Mouse (Mus musculus) spleen, postnatal 4 days (tissue): ENCODE measurements around the gene Fam234b.

Experiments
- DNase-seq, 2 experiments: peaks; one replicate each; pipeline ENCODE4 v3.0.0; 2022; ENCODE audit warnings: low spot score in 2 of 2

The Fam234b gene

DNA sequence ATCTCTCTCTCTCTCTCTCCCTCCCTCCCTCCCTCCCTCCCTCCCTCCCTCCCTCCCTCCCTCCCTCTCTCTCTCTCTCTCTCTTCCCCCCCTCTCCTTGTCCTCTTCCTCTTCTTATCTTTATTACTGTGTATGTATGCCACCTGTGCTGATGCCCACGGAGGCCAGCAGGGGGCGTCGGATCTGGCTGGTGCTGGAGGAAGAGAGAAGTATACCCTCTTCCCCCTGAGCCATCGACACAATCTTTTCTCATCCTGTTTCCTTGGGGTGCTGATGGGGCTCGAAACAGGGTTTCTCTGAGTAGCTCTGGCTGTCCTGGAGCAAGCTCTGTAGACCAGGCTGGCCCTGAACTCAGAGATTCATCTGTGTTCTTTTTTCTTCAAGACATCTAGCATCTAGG lies 14.9 kb upstream of the Fam234b start:
- DNase-seq, result peak; percentile 56 to 79

DNA sequence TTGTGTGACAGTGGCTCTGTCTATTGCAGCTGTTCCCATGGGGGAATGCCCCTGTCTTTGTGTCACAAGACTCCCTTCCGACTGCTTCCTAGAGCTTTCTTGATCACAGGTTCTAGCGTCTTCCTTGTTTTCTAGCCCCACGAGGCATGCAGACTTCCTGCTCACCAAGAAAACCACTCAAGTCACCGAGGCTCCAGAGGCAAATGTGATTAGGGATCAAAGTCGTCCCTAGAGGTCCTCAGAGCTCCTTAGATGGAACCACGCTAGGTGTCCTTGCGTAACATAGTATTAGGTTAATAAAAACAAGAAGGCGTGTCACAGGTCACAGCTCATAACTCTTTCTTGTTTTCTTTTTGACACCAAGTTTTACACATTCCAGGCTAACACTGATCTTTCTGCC lies 13.8 kb upstream of the Fam234b start:
- no peak for DNase-seq

DNA sequence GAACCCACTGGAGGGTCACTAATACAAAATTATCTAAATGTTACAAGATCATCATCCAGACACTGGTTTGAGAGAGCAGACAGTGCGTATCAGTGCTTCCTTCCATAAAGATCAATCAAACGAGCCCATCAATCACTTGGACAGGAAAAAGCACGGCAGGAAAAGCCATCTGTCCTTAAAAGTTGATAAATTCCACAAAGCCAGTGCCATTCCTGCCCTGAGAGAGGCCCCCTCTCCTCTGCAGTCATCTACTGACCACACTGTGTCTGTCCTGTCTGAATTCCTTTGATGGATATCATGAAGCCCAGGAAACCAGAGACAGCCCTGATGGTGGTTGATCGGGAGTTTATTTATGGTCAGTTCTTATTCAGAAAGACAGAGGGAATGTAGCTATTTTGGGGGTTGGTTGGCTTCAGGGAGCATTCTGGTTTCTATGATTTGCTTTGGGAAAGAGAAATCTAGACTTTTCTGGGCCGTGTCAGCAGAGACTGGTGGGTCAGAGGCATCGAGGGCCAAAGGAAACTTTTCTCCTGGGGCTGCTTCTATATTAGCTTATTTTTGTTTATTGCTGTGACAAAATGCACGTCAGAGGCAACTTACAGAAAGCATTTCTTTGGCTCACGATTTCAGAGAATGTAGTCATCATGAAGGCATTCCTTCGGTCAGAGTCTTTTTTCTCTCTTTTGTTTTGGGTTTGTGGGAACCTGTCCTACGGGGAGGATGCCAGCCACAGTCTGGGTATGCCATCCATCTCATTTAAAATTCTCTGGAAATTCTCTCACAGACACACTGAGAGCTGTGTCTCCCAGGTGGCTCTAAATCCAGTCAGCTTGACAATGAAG lies 10.5 kb upstream of the Fam234b start:
- no peak for DNase-seq

DNA sequence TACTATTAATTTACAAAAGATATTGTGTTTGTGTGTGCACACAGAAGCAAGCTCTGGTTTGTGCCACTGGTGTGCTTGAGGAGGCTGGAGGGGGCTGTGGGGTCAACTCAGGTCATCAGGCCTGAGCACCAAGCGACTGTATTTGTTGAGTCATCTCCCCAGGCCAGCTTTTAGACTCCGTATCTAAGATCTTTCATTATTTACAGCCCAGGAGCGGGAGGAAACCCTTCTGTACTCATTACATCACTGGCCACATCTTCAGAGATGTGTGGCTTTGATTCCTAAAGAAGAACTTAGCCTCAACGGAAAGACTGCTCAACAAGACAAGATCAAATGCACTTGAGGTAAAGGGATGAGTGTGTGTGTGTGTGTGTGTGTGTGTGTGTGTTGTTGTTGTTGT lies 9.1 kb upstream of the Fam234b start:
- no peak for DNase-seq

DNA sequence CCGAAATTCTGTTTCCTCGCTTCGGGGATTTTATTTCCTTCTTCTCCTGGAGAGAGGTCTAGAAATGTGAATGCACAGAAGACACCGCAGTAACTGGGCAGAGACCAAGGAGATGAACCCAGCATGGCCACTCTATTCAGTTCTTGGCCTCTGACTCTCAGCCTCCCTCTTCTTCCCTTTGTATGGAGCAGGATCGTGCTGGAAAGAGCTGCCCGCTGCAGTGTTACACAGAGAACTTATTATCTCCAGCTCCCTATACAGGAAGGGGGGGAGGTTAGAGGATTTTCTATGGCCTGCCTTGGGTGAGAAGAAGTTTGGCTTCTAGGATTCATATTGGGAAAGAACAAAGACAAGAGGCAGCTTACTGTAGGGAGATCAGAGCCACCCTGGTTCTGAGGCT lies 7.7 kb upstream of the Fam234b start:
- no peak for DNase-seq

DNA sequence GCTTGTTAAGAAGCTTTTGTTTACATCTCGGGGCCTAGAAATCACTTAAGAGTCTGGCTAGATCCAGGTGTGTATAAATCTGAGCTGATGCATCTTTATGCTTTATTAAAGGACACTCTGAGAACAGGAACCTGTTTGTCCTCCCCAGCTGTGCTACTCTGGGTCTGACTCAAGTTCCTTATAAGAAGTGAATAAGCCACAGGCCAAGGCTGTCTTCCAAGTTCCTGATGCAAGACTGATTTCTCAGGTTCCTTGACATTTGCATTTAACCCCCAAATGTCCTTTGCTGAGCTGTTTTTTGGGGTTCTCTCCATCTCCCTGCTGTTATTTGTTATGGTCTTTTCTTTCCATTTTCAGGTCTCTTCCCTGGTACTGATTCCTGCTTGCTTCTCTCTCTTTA lies 5.9 kb upstream of the Fam234b start:
- no peak for DNase-seq

DNA sequence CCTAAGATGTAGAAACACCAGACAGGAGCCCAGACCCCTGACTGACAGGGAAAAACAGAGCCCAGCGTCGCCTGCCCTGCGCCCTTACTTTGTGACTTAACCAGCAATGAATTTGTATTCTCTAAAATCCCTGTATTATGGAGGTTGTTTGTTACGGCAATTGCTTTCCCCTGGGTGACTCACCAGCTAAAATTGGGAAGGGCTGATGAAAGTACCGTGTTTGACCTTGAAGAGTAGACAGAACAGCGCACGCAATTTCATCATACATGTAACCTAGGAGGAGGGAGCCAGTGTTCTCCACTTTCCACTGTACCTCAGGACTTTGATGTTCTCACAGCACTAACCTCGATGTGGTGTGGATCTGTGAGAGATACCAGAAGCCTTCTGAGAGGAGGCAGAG lies 4.8 kb upstream of the Fam234b start:
- DNase-seq, result no peak

DNA sequence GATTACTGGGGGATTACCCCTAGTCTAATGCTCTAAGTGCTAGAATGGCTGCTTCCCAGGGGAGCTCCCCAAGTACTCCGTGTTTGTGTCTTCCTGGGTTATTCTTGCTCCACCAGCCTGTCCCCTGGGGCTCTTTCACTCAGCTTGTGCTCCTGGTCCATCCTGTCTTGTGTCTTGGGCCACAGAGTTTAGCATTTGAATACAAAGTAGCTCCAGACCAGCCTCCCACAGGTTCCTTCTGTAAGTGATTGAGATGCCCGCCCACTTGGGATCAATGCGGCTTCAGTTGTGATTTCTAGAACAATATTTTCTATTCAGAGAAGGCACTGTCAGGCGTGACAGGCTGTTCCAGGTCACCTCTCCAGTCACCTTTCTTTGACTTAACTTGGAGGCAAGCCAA lies 4.0 kb upstream of the Fam234b start:
- no peak for DNase-seq

DNA sequence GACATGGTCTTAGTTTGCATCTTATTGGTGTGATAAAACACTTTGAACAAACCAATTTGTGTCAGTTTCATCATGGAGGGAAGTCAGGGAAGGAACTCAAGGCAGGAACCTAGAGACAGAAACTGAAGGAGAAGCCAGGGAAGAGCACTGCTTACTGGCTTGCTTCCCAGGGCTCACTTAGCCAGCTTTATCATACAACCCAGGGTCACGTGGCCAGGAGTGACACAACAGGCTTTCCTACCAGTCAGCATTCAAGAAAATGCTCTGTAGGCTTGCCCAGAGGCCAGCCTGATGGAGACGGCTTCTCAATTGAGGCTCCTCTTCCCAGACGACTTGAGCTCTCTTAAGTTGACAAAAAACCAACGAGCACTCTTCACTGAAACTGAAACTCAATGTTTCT lies 2.9 kb upstream of the Fam234b start:
- DNase-seq, result no peak

DNA sequence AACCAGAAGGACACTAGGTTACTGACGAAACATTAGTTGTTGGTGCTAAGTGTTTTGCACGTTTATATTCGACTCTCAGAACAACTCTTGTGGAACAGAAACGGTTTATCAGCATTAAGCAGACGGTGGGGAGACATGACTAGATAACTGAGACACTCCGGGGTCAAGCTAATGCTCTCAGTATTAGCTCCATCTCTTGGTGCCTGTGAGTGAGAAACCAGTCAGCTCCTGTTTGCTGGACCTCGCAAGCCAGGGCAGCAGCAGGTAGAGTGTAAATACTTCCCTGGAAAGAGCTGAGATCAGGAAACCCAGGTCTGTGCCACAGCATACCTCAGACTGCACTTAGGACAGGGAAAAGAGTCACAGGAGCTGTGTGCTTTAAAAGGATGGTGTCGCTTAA lies 1.1 kb upstream of the Fam234b start:
- peak; percentile 57 to 75 for DNase-seq

DNA sequence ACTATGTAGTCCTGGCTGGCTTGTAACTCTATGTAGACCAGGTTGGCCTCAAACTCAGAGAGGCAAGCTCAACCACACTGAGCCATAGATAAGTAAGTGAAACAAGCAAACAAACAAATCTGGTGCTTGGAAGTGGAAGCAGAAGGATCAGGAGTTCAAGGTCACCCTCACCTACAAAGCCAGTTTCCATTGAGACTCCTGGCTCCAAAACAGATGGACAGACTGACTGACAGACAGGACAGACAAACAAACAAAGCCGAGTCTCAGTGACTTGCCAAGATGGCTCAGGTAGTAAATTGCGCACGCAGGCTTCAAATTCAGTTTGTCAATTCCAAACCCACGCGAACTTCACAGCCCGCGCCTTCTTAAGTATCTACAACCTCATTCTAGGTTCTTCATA lies 331 bp upstream of the Fam234b start:
- no peak for DNase-seq

DNA sequence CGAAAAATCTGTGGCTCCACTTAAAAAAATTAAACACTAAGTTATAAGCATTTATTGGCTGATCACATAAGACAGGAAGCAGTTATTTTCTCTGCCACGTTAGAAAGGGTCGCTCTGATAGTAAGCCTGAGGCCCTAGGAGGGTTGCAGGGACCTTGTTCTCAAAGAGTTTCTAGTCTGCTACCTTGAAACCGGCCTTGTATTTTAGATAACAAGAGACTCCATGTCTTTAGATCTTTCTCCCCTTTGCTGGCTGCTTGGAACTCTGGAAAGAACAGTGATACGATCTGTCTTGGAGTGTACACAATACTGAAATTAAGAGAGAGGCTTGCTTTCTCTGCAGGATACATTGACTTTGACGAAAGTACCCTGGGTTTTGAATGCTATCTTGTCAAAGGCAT lies 949 bp downstream of the Fam234b start:
- DNase-seq, result no peak

DNA sequence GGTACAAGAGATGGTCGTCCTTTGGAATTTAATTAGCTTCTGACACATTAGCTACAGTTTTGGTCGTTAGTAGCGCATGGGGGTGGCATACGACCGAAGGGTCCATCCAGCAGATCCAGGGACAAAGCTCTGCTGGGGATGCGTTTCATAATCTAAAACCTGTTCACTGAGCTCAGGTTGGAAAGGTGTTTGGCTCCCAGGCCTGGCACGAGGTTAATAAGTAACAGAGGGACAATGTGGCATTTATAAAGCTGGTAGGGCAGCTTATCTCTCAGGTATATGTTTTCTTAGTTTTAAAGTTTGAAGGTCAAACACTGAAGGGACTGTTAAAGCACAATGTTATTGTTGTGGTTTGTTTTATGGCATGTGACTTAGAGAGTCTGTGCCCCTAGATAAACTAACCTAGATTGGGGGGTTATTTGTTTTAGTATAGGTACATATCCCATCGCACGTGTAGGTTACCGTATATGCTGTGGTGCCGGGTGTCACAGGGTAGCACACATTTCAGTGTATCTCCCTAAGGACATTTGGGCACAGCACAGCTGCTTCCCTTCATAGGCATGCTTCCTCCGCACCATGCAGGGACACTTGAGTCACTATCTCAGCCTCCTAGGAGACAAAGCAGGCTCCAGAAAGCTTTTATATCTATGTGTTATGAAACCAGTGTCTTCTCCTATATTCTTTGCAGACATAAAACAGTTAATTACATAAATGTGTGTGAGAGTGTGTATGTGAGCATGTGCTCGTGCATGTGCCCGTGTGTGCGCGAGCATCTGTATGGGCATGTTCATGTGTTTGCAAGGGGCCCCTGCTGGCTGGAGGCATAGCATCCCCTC lies 2.6 kb downstream of the Fam234b start:
- DNase-seq, result no peak

DNA sequence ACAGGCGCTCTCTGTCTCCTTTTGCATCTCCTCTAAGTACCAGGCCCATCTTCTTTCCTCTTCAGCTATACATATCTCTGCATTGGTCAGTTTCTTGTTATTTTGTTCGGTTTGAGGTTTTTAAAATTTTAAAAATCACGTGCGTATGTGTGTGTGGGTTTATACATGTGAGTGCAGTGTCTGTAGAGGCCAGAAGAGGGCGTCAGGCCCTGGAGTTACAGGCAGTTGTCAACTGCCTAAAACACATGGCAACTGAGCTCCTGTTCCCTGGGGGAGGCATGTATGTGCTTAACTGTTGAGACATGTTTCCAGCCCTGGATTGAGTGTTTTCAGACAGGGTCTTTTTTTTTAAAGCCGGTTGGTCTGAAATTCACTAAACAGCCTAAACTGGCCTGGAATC lies 4.9 kb downstream of the Fam234b start:
- DNase-seq, result no peak

DNA sequence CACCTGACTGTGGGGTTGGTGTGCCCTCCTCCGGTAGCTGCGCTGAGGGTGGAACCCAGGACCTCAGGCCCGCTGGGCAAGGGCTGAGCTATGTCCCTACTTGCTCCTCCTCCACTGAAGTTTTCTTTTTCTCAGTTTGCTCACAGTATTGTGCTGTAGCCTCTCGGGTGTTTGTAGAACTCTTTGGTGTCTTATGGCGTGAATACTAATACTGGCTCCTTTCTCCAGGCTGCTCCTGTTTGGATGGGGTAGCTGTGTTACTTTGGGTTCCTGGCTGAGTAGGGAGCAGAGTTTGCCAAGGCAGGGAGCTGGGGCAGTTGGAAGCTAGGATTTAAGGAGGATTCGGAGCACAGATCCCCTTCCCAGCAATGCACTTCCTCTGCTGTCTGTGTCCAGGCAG lies 6.0 kb downstream of the Fam234b start:
- no peak for DNase-seq

DNA sequence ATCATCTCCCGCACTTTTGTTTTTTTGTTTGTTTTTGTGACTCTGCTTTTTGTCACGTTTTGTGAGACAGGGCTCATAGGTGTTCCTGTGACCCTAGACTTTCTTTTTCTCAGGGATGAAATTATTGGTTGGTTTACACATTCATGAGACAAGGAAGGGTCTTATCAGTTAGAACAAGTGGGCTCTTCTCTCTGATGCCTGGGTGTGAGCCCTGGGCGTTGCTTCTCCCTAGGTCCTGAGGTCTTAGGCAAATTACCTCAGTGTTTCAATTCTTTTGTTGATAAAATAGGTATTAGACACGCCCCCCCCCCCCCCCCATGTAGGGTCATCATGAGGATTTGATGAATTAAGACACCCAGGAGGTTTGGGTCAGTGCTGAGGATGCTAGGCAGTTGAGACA lies 7.1 kb downstream of the Fam234b start:
- no peak for DNase-seq

DNA sequence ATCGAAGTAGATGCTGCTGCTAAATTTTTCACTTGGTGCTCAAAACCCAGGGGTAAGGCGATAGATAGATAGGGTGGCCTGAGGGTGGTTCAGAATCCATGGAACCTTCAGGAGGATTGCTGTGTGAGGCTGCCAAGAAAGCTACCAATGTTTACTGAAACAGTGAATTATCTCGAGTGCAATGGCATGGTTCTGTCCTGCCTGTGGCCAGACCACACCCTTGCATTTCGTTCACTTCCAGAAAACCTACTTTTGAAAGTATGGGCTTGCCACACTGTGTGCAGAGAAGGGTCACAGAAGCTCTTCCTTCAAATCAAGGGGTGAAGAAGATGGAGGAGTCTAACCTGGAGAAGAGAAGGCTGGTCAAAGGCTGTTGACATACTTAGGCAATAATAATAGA lies 8.0 kb downstream of the Fam234b start:
- DNase-seq, result no peak

DNA sequence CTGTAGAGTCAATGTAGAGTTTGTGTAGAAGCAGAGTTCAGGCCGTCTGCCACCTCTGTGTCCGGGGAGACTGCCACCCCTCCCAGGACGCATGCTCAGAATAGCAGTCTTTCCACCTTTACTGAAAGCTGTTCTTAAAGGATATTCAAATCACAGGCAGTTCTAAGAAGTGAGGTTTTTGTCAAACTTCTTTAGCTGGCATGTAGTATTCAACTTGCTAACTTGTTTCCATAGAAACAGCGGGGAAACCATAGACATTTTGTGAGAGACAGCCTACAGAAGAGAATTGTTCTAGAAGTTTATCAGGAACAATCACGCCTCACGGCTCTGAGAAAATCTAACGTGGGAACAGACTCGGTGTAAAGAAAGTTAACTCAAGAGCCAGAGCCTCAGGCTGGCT lies 9.1 kb downstream of the Fam234b start:
- DNase-seq, result no peak

DNA sequence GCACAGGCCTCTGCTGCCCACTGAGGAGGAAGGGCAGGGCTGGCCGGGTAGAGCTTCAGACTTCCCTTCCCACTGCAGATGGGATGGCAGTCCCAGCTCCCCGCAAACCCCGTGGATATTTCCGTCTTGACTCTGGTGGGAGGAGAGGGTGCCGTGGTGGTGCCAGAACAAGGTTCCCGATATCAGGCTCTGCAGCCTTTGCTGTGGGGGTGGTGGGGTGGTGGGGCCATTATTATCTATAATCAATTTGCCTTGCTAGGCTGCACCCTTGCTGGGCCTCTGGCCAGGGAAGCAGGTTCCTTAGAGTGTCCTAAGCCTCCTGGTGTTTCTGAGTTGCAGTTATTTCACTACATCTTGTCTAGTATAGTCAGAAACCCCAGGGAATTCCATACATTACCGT lies 13.4 kb downstream of the Fam234b start:
- no peak for DNase-seq

DNA sequence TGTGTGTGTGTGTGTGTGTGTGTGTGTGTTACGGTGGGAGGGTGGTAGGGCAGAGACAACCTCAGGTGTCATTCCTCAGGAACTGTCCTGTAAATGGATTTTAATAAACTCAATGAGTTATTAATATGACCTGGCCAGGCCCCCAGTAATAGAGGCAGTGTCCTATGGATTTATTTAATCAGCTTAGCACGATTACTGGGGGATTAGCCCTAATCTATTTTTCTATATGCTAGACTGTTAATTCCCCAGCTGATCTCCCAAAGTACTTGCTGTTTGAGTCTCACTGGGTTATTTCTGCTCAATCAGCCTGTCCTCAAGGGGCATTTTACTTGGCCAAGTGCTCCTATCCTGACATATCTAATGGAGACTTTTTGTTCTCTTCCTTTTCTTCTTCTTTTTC lies 14.9 kb downstream of the Fam234b start:
- no peak for DNase-seq

DNA sequence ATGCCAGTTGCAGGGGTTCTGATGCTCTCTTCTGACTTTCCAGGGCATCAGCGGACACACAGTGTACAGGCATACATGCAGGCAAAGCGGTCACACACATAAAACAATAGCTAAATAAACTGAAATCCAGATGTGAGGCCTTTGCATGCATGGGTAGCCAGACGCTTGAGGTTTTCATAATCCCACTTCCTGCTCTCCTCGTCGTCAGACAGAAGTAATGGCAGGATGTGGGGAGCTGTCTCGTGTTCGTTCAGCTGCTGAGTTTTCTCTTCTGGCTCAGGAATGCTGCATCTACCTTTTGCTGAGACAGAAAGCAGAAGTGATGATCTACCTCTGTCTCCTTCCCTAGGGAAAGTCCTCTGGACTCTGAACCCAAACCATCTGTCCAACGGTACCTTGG lies 20.6 kb downstream of the Fam234b start:
- DNase-seq, result no peak

DNA sequence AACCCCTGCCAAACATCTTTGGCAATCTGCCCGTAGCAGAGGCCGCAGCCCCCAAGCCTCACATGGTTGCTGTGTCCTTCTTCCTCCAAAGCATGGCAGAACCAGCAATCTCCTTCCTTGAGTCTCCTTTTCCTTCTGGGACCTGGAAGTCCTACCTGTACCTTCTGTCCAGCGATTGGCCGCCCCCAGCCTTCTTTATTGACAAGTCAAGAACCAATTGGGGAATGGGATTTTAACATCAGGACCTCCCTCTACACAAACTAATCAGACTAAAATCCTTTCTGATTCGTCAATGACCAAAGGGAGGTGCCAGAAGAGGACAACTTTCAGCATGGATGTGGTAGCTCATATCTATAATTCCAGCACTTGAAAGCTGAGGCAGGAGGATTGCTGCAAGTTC lies 22.1 kb downstream of the Fam234b start:
- DNase-seq, result no peak

DNA sequence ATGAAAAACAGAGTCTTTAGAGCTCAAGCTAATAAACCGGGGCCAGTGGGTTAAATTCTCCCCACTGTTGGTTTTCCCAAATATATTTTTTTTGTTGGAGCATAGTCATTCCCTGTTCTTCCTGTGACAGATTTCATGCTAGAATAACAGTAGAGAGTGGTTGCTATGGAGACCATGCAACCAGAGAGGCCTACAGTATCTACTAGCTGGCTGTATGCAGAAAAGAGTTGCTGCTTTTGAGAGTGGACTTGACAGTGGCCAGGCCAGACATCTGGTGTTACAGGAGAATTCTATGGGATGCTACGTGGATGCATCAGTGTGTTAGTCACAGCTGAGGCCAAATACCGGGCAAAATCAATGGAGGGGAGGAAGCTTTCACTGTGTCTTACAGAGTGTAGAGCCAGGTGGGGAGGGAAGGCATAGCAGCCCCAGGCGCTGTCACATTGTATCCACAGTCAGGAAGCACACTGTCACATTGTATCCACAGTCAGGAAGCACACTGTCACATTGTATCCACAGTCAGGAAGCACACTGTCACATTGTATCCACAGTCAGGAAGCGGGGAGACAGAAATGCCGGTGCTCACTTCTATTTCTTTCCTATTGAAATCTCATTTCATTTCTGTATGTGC lies 26.1 kb downstream of the Fam234b start:
- no peak for DNase-seq
